Mouse (Mus musculus) C2C12 (cell line): ENCODE measurements around the gene Taf7l. TPM values are rescaled to one million over a fixed set of nuclear protein-coding genes. Genes with fewer than 3 reads are reported as not detected.

Source experiments
- H3K27me3 ChIP-seq: one replicate; pipeline ENCODE4 v1.6.1; 2011; ENCODE audit not compliant: control insufficient read depth, insufficient read depth, insufficient read length
- H3K36me3 ChIP-seq: one replicate; pipeline ENCODE4 v1.6.1; 2011; ENCODE audit not compliant: control insufficient read depth, insufficient read depth
- H3K4me3 ChIP-seq: one replicate; pipeline ENCODE4 v1.5.1; 2011; ENCODE audit warnings: mild to moderate bottlenecking, control low read depth; ENCODE audit not compliant: poor library complexity, insufficient read depth, severe bottlenecking
- H3K79me2 ChIP-seq: one replicate; pipeline ENCODE4 v1.6.1; 2011; ENCODE audit not compliant: control insufficient read depth, insufficient read depth
- H3K79me3 ChIP-seq: one replicate; pipeline ENCODE4 v1.6.1; 2011; ENCODE audit warnings: low read depth, control low read depth
- H3ac ChIP-seq: one replicate; pipeline ENCODE3; 2011; ENCODE audit warnings: low read depth; ENCODE audit not compliant: control insufficient read depth, insufficient read length
- CEBPB ChIP-seq: IDR thresholded peaks from one replicate; pipeline ENCODE4 v1.6.1; 2011; ENCODE audit warnings: low read depth, mild to moderate bottlenecking, control low read depth, moderate library complexity
- CTCF ChIP-seq: IDR thresholded peaks from one replicate; pipeline ENCODE4 v1.5.1; 2011; ENCODE audit not compliant: control insufficient read depth, insufficient read depth, insufficient read length
- FOSL1 ChIP-seq: IDR thresholded peaks from one replicate; pipeline ENCODE4 v1.8.0; 2011; ENCODE audit warnings: mild to moderate bottlenecking, low read length; ENCODE audit not compliant: poor library complexity, insufficient read depth, severe bottlenecking
- MAX ChIP-seq: IDR thresholded peaks from one replicate; pipeline ENCODE4 v1.6.1; 2011; ENCODE audit warnings: mild to moderate bottlenecking, control low read depth
- MYOD1 ChIP-seq: IDR thresholded peaks from one replicate; pipeline ENCODE4 v1.6.1; 2011; ENCODE audit warnings: low read depth; ENCODE audit not compliant: control insufficient read depth, insufficient read length
- MYOG ChIP-seq: IDR thresholded peaks from one replicate; pipeline ENCODE4 v1.6.1; 2011; ENCODE audit not compliant: control insufficient read depth, insufficient read length; ENCODE audit errors: extremely low read depth
- USF1 ChIP-seq: IDR thresholded peaks from one replicate; pipeline ENCODE4 v1.6.1; 2011; ENCODE audit warnings: low read depth, mild to moderate bottlenecking, control low read depth, moderate library complexity
- polyA plus RNA-seq: library from polyadenylated mRNA; unstranded; fragments of >200 nt; fragmentation: generic; extraction: Trizol; gene quantifications from one replicate; pipeline ENCODE4 v1.2.1, GENCODE M21; 2012; ENCODE audit warnings: missing spikeins

Gene Taf7l
- polyA plus RNA-seq, 1 experiment: not detected

- Histone ChIP-seq H3K27me3 (no peaks in the 10 kb centered on the region), H3K36me3 (no peaks in the 10 kb centered on the region), H3K79me3 (no peaks in the 10 kb centered on the region), H3K79me2 (no peaks in the 10 kb centered on the region), H3ac (no peak overlapping the region), H3K4me3 (no peak overlapping the region)
- no peak for TF ChIP-seq CEBPB
- no peak for TF ChIP-seq MYOD1
- TF ChIP-seq MYOG: no peak
- TF ChIP-seq CTCF: no peak
- TF ChIP-seq MAX: no peak
- TF ChIP-seq USF1: no peak
- TF ChIP-seq FOSL1: no peak
Observed at GRCm38 (mm10) chrX:134420097-134420496, 56.2 kb downstream of the Taf7l start.

- no peak overlapping the region for H3K4me3 ChIP-seq
- no peaks in the 10 kb centered on the region for H3K36me3 ChIP-seq
- H3K27me3 ChIP-seq: no peaks in the 10 kb centered on the region
- no peak overlapping the region for H3ac ChIP-seq
- no peaks in the 10 kb centered on the region for H3K79me2 ChIP-seq
- no peak for TF ChIP-seq CTCF
- TF ChIP-seq MAX: no peak
- no peak for TF ChIP-seq USF1
- no peak for TF ChIP-seq FOSL1
- TF ChIP-seq MYOD1: no peak
- no peak for TF ChIP-seq CEBPB
- no peak for TF ChIP-seq MYOG
- H3K79me3 ChIP-seq: no peaks in the 10 kb centered on the region
Observed at GRCm38 (mm10) chrX:134412096-134412495, 64.2 kb downstream of the Taf7l start.

Other genes with a start within 250 kb of the Taf7l start
- 5.9 TPM for gene Trmt2b, start 199.5 kb downstream of the Taf7l start, polyA plus RNA-seq
- 1.2 TPM for gene Tmem35a, start 181.3 kb downstream of the Taf7l start, polyA plus RNA-seq
- gene Cenpi, start 168.4 kb downstream of the Taf7l start, polyA plus RNA-seq: 10.8 TPM
- gene Drp2, start 71.9 kb downstream of the Taf7l start, polyA plus RNA-seq: 1.9 TPM
- 44.6 TPM for gene Timm8a1, start 65.4 kb upstream of the Taf7l start, polyA plus RNA-seq
- gene Btk, start 107.1 kb upstream of the Taf7l start, polyA plus RNA-seq: not detected
- gene Rpl36a, start 109.2 kb upstream of the Taf7l start, polyA plus RNA-seq: 1,745 TPM
- 6.4 TPM for gene Gla, start 124.6 kb upstream of the Taf7l start, polyA plus RNA-seq
- gene Hnrnph2, start 124.7 kb upstream of the Taf7l start, polyA plus RNA-seq: 26.2 TPM
- gene Armcx4, start 210.0 kb upstream of the Taf7l start, polyA plus RNA-seq: 2.7 TPM
- 2.7 TPM for gene Armcx1, start 241.5 kb upstream of the Taf7l start, polyA plus RNA-seq